Mouse (Mus musculus): ENCODE results near the gene Ift46.
A peak's percentile ranks its signal among the peaks of the same experiment; 100 is the strongest.

Gene Ift46

GRCm38 (mm10) chr9:44810316-44810715 lies 42.6 kb downstream of the Ift46 start:
- no peak for DNase-seq (ENCODE audit: low spot score)

- DNase-seq (ENCODE audit: low spot score): no peak
These were observed 46.5 kb downstream of the Ift46 start for GRCm38 (mm10) chr9:44814179-44814578.

- DNase-seq (ENCODE audit: low spot score): no peak
These were observed 49.8 kb downstream of the Ift46 start for GRCm38 (mm10) chr9:44817522-44817921.

- no peak for DNase-seq (ENCODE audit: low spot score)
These were observed 52.5 kb downstream of the Ift46 start for GRCm38 (mm10) chr9:44819920-44820827.

GRCm38 (mm10) chr9:44826660-44827059 lies 59.0 kb downstream of the Ift46 start:
- DNase-seq (ENCODE audit: low spot score): peak; percentile 23

- no peak for DNase-seq (ENCODE audit: low spot score)
These were observed 61.2 kb downstream of the Ift46 start for GRCm38 (mm10) chr9:44828944-44829343.

- DNase-seq (ENCODE audit: low spot score): no peak
These were observed 62.8 kb downstream of the Ift46 start for GRCm38 (mm10) chr9:44830506-44830905.

- DNase-seq (ENCODE audit: low spot score): no peak
These were observed 64.6 kb downstream of the Ift46 start for GRCm38 (mm10) chr9:44832356-44832755.

GRCm38 (mm10) chr9:44836439-44836838 lies 68.7 kb downstream of the Ift46 start:
- peak; percentile 84 for DNase-seq (ENCODE audit: low spot score)

GRCm38 (mm10) chr9:44841241-44841640 lies 73.5 kb downstream of the Ift46 start:
- peak; percentile 33 for DNase-seq (ENCODE audit: low spot score)

All from embryo, embryonic 10.5 days (tissue).